Mouse (Mus musculus): ENCODE results near the gene Mto1. TPM values are rescaled to one million over a fixed set of nuclear protein-coding genes. Genes with fewer than 3 reads are reported as not detected.
A peak's percentile ranks its signal among the peaks of the same experiment; 100 is the strongest.

Mto1 gene
- 23.8 and 25.9 TPM in 2 replicates for polyA plus RNA-seq (2016; fragmentation: Nextera tagmentation; extraction: Ambion mirVana)

GRCm38 (mm10) chr9:78447973-78448873 is at the start of gene Mto1, which contains the start of gene Gm17324:
TSS of gene Mto1 (plus strand) at chr9:78448208.
TSS of gene Gm17324 (minus strand) at chr9:78448786.
- Histone ChIP-seq H3K9me3 (replicated peaks) (no peaks in the 10 kb centered on the region), H3K4me1 (peaks cover 13% of the 10 kb centered on the region), H3K4me3 (peak within 1 kb of the TSS; percentile 100), H3K27ac (peak within 1 kb of the TSS; percentile 93), H3K27me3 (ENCODE audit: low read depth, poor library complexity, severe bottlenecking) (peaks cover 41% of the 10 kb centered on the region), H3K36me3 (peaks cover 33% of the 10 kb centered on the region)
- under 1% methylated on average over 96 of the region's 96 CpGs for WGBS
- peak; percentile 96 for DNase-seq (ENCODE audit: low spot score)

DNA sequence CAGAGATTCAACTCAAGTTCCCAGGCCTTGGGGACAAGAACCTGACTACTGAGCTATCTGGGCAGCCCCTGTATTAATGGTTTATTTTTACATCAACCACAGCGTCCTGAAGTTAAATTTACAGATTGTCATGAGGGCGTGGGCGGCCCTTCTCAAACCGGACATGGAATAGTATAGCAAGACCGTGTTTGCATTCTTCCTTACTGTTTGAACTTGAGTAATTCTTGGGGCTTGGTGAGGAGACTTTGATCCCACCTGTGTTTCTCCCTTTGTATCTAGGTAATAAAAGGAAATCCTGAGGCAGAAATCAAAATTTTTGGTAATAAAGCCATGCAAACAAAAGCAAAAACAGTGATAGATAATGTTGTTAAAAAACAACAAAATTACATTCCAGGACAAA is 47.4 kb upstream of the Mto1 start:
- Histone ChIP-seq H3K27ac (no peak overlapping the region), H3K9me3 (replicated peaks) (no peaks in the 10 kb centered on the region), H3K4me3 (no peak overlapping the region), H3K36me3 (no peaks in the 10 kb centered on the region), H3K27me3 (ENCODE audit: low read depth, poor library complexity, severe bottlenecking) (peaks cover 29% of the 10 kb centered on the region), H3K4me1 (peaks cover 6% of the 10 kb centered on the region)
- WGBS = 87% methylated on average over 5 of the region's 5 CpGs
- DNase-seq (ENCODE audit: low spot score) = no peak

- no peaks in the 10 kb centered on the region for H3K4me1 ChIP-seq
- WGBS = 92% methylated on average over 7 of the region's 7 CpGs
- no peak for DNase-seq (ENCODE audit: low spot score)
- no peak overlapping the region for H3K27ac ChIP-seq
- no peak overlapping the region for H3K4me3 ChIP-seq
- no peaks in the 10 kb centered on the region for H3K9me3 ChIP-seq (replicated peaks)
- H3K27me3 ChIP-seq (ENCODE audit: low read depth, poor library complexity, severe bottlenecking) = peaks cover 19% of the 10 kb centered on the region
- no peaks in the 10 kb centered on the region for H3K36me3 ChIP-seq
These were observed 46.4 kb upstream of the Mto1 start for GRCm38 (mm10) chr9:78401596-78401995.

GRCm38 (mm10) chr9:78427362-78427781 is 20.6 kb upstream of the Mto1 start:
- WGBS = 26% methylated on average over 27 of the region's 27 CpGs
- no peaks in the 10 kb centered on the region for H3K36me3 ChIP-seq
- H3K27me3 ChIP-seq (ENCODE audit: low read depth, poor library complexity, severe bottlenecking) = no peaks in the 10 kb centered on the region; the same call in 1 of the 2 replicates
- H3K4me1 ChIP-seq = peaks cover 9% of the 10 kb centered on the region
- H3K9me3 ChIP-seq (replicated peaks) = no peaks in the 10 kb centered on the region
- peak overlapping the region; percentile 54 for H3K27ac ChIP-seq
- peak overlapping the region; percentile 47 for H3K4me3 ChIP-seq
- DNase-seq (ENCODE audit: low spot score) = no peak

- peaks cover 9% of the 10 kb centered on the region for H3K4me1 ChIP-seq
- no peak for DNase-seq (ENCODE audit: low spot score)
- H3K27ac ChIP-seq = no peak overlapping the region
- WGBS = 88% methylated on average over 6 of the region's 6 CpGs
- H3K9me3 ChIP-seq (replicated peaks) = no peaks in the 10 kb centered on the region
- no peaks in the 10 kb centered on the region; the same call in 1 of the 2 replicates for H3K27me3 ChIP-seq (ENCODE audit: low read depth, poor library complexity, severe bottlenecking)
- H3K36me3 ChIP-seq = no peaks in the 10 kb centered on the region
- no peak overlapping the region for H3K4me3 ChIP-seq
These were observed 19.8 kb upstream of the Mto1 start for GRCm38 (mm10) chr9:78428185-78428584.

GRCm38 (mm10) chr9:78428870-78429432 is 19.1 kb upstream of the Mto1 start:
- Histone ChIP-seq H3K9me3 (replicated peaks) (no peaks in the 10 kb centered on the region), H3K4me1 (peaks cover 9% of the 10 kb centered on the region), H3K27ac (no peak overlapping the region), H3K36me3 (no peaks in the 10 kb centered on the region), H3K4me3 (no peak overlapping the region), H3K27me3 (ENCODE audit: low read depth, poor library complexity, severe bottlenecking) (no peaks in the 10 kb centered on the region; the same call in 1 of the 2 replicates)
- DNase-seq (ENCODE audit: low spot score) = no peak
- 83% methylated on average over 4 of the region's 4 CpGs for WGBS

DNA sequence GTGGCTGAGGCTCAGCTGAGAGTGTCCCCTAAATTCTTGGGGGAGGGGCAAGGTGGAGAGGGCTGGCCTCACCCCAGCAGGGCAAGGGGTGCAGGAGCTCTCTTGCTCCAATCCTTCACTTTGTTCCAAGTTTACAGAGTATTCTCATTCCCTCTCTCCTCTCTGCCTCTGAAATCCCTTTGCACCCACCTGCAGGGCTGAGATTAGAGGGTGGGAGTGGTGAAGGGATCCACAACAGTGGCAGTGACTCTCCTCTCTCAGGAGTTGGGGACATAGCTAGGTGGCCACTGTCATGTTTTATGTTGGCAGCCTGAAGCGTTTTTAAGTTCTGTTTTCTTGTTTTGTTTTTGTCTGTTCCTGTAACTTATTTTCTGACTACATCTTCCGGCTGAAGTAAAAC is 18.5 kb upstream of the Mto1 start:
- no peaks in the 10 kb centered on the region for H3K9me3 ChIP-seq (replicated peaks)
- H3K4me1 ChIP-seq = peaks cover 9% of the 10 kb centered on the region
- 35% methylated on average over 2 of the region's 2 CpGs for WGBS
- H3K4me3 ChIP-seq = no peak overlapping the region
- no peaks in the 10 kb centered on the region for H3K36me3 ChIP-seq
- no peak overlapping the region for H3K27ac ChIP-seq
- no peaks in the 10 kb centered on the region; the same call in 1 of the 2 replicates for H3K27me3 ChIP-seq (ENCODE audit: low read depth, poor library complexity, severe bottlenecking)
- no peak for DNase-seq (ENCODE audit: low spot score)

DNA sequence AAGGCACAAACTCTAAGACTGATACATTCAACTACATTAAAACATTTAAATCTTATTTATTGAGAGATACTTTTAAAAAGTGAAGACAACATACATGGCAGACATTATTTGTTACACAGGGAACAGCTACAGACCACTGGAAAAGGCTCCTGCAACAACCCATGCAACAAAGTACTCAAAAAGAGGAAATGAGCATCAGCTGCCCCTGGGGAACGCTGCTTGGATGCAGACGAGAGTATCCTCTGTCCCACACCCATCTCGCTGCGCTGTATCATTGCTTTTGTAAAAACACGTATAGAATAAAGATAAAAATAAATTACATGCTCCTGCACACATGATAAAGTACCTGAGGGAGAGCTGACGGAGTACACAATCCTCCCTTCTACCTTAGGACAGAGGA is 17.5 kb upstream of the Mto1 start:
- H3K4me3 ChIP-seq = no peak overlapping the region
- H3K36me3 ChIP-seq = no peaks in the 10 kb centered on the region
- 84% methylated on average over 6 of the region's 6 CpGs for WGBS
- H3K27me3 ChIP-seq (ENCODE audit: low read depth, poor library complexity, severe bottlenecking) = no peaks in the 10 kb centered on the region; the same call in 1 of the 2 replicates
- DNase-seq (ENCODE audit: low spot score) = no peak
- H3K9me3 ChIP-seq (replicated peaks) = no peaks in the 10 kb centered on the region
- H3K4me1 ChIP-seq = peaks cover 9% of the 10 kb centered on the region
- H3K27ac ChIP-seq = no peak overlapping the region

- WGBS = 85% methylated on average over 5 of the region's 5 CpGs
- Histone ChIP-seq H3K9me3 (replicated peaks) (no peaks in the 10 kb centered on the region), H3K4me3 (no peak overlapping the region), H3K27me3 (ENCODE audit: low read depth, poor library complexity, severe bottlenecking) (no peaks in the 10 kb centered on the region; the same call in 1 of the 2 replicates), H3K27ac (no peak overlapping the region), H3K4me1 (peaks cover 7% of the 10 kb centered on the region), H3K36me3 (no peaks in the 10 kb centered on the region)
- DNase-seq (ENCODE audit: low spot score) = no peak
These were observed 15.5 kb upstream of the Mto1 start for GRCm38 (mm10) chr9:78432471-78432870.

DNA sequence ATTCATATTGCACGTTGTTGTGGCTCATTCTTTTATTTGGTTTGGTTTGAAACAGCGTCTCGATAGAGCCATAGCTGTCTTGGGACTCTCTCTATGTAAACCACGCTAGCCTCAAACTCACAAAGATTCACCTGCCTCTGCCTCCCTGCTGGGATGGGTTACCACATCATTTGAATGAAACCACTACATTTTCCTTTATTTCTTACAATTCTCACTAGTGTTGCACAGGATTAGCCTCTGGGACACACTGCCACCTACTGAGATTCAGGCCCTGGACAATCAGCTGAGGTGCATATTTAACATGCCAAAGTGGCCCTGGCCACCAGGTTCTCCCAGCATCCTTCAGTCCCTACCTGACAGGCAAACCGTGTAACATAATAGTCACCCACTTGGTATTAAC is 8.6 kb upstream of the Mto1 start:
- Histone ChIP-seq H3K4me1 (peaks cover 9% of the 10 kb centered on the region), H3K27me3 (ENCODE audit: low read depth, poor library complexity, severe bottlenecking) (peaks cover 59% of the 10 kb centered on the region), H3K36me3 (no peaks in the 10 kb centered on the region), H3K4me3 (no peak overlapping the region), H3K9me3 (replicated peaks) (no peaks in the 10 kb centered on the region), H3K27ac (no peak overlapping the region)
- DNase-seq (ENCODE audit: low spot score) = no peak
- 70% methylated on average over 5 of the region's 5 CpGs for WGBS

GRCm38 (mm10) chr9:78442237-78442578 is 5.8 kb upstream of the Mto1 start:
- Histone ChIP-seq H3K36me3 (no peaks in the 10 kb centered on the region), H3K27ac (peak overlapping the region; percentile 77; the same call in 1 of the 2 replicates), H3K4me1 (peaks cover 9% of the 10 kb centered on the region), H3K9me3 (replicated peaks) (no peaks in the 10 kb centered on the region), H3K4me3 (peak overlapping the region; percentile 54), H3K27me3 (ENCODE audit: low read depth, poor library complexity, severe bottlenecking) (peaks cover 86% of the 10 kb centered on the region)
- DNase-seq (ENCODE audit: low spot score) = no peak
- 5% methylated on average over 9 of the region's 9 CpGs for WGBS

GRCm38 (mm10) chr9:78442579-78443392 is 5.2 kb upstream of the Mto1 start, which contains the start of gene Cgas:
TSS of gene Cgas (minus strand) at chr9:78443237.
- Histone ChIP-seq H3K4me3 (peak within 1 kb of the TSS; percentile 54), H3K36me3 (no peaks in the 10 kb centered on the region), H3K27me3 (ENCODE audit: low read depth, poor library complexity, severe bottlenecking) (peaks cover 88% of the 10 kb centered on the region), H3K4me1 (peaks cover 11% of the 10 kb centered on the region), H3K27ac (peak within 1 kb of the TSS; percentile 77), H3K9me3 (replicated peaks) (no peaks in the 10 kb centered on the region)
- DNase-seq (ENCODE audit: low spot score) = peak; percentile 64
- under 1% methylated on average over 81 of the region's 81 CpGs for WGBS
